Mouse (Mus musculus) lung, adult 2 months (tissue): ENCODE results near the gene Flvcr2.

Source experiments
- CTCF ChIP-seq: fragments of 200-500 bp; IDR thresholded peaks from 2 replicates; pipeline ENCODE4 v1.5.1; 2011; ENCODE audit warnings: mild to moderate bottlenecking, low read length, control low read depth; ENCODE audit not compliant: insufficient read depth
- POLR2A ChIP-seq: fragments of 200-500 bp; IDR thresholded peaks from 2 replicates; pipeline ENCODE4 v1.6.1; 2011; ENCODE audit warnings: low read depth, mild to moderate bottlenecking, control low read depth, low read length, borderline replicate concordance; ENCODE audit errors: extremely low read depth

- TF ChIP-seq CTCF, result no peak
- no peak for TF ChIP-seq POLR2A
These were observed 107.5 kb downstream of the Flvcr2 start for GRCm38 (mm10) chr12:85853836-85854235.
